Mouse (Mus musculus) skeletal muscle tissue, adult 2 months (tissue): ENCODE data around the gene Cyp2c68.
"Not testable (repeated sequence)": the region's sequence is repeated elsewhere in the genome, so short reads cannot be mapped to it uniquely, and the experiment has no call there.

Source experiments
- DNase-seq: peaks from one replicate; pipeline ENCODE4 v3.0.0-alpha.2; 2012; ENCODE audit warnings: low read depth, low spot score

Cyp2c68 gene

GRCm38 (mm10) chr19:39740920-39741319 lies at the start of gene Cyp2c68:
Gene Cyp2c68 (minus strand): TSS chr19:39741054.
- DNase-seq: no peak

- DNase-seq: not testable (repeated sequence)
Observed at GRCm38 (mm10) chr19:39785458-39785857, 44.6 kb upstream of the Cyp2c68 start.

- no peak for DNase-seq
Observed at GRCm38 (mm10) chr19:39745357-39745756, 4.5 kb upstream of the Cyp2c68 start.

GRCm38 (mm10) chr19:39744361-39744760 lies 3.5 kb upstream of the Cyp2c68 start:
- not testable (repeated sequence) for DNase-seq

GRCm38 (mm10) chr19:39711116-39711515 lies 29.7 kb downstream of the Cyp2c68 start:
- not testable (repeated sequence) for DNase-seq

GRCm38 (mm10) chr19:39665650-39666049 lies 75.2 kb downstream of the Cyp2c68 start:
- DNase-seq: not testable (repeated sequence)

GRCm38 (mm10) chr19:39652381-39652780 lies 88.5 kb downstream of the Cyp2c68 start:
- DNase-seq: no peak

GRCm38 (mm10) chr19:39648938-39649337 lies 91.9 kb downstream of the Cyp2c68 start, which contains the start of gene Cyp2c67:
Gene Cyp2c67 (minus strand): TSS chr19:39649051.
- DNase-seq: no peak

GRCm38 (mm10) chr19:39647519-39647918 lies 93.3 kb downstream of the Cyp2c68 start:
- no peak for DNase-seq

GRCm38 (mm10) chr19:39644551-39644950 lies 96.3 kb downstream of the Cyp2c68 start:
- not testable (repeated sequence) for DNase-seq
